Mouse (Mus musculus): ENCODE results near the gene Olfr136.

Gene Olfr136
- long read RNA-seq, experiment 1: 0 reads
- long read RNA-seq, experiment 2: 0 reads

DNA sequence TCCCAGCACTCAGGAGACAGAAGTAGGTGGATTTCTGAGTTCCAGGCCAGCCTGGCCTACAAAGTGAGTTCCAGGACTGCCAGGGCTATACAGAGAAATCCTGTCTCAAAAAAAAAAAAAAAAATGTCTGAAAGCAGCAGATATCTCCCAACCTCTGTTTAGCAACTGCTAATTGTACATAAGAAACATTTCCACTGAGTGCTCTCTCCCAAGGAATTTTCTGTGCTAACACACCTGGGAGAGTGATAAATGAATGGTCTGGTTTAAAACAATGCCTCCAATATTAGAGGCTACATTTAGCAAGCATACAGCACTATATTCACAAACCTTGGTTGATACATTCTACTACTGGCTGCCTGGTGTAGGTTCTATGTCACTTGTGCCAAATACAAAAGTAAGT lies at the start of gene Olfr136:
TSS of gene Olfr136 (plus strand) at position 301 of the 400 bp plus-strand sequence.
- intact Hi-C loops (cut with DNase I): no loop called here

DNA sequence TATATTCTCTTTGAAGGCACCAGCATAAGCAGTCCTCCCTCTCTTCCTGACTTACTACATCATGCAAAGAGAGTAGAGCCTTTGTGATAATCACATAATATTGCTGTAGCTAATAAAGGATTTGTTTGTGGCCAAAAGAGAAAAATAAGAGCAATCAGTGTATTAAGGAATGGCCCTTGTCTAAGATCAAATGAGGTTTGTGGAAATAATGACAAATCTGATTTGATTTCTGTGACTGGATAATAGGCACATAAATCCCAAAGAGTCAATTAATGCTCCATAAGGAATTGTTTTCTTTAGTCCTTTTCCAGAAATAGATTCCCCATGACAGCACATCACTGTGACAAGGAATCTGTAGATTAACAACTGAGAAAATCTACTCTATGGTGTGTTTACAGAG lies 22.2 kb upstream of the Olfr136 start, which contains the start of gene Olfr137:
TSS of gene Olfr137 (minus strand) at position 101 of the 400 bp plus-strand sequence.
- intact Hi-C loops (cut with DNase I): no loop called here

Measured in adrenal gland (tissue).